30 mouse cellular contexts compared by ENCODE assay signal in the genomic region with DNA sequence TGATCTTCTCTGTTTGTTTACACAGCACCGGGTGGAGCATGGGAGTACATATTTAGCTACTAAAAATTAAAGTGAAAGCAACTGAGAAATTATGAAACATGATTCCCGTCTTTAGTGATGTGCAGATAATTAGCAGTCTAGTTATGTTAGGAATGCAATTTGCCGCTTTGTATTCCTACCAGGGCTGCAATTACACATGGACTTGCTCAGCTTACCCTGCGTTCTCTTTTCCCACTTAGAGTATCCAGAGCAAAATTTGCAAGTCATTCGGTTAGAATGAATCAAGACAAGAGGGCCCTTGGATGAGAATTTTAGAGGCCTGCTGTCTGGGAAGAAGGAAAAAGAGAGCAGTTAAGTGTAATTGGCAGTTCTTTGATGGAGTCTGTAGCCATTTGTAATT.
A peak's percentile ranks its signal among the peaks of the same experiment; 100 is the strongest.
DNase-seq lines count a peak whose midpoint lies in the region; ATAC-seq and TF ChIP-seq lines count a peak whose summit lies in the region.
"Had no signal": no experiment of that assay in that cellular context is flagged by ENCODE, and none has a peak within 500 bp of the region (broad histone marks: within the 10 kb centered on the region; RNA-seq: fewer than 3 reads in every experiment).

No protein-coding gene starts in this region.

- no peaks in the 10 kb centered on the region for H3K36me3 ChIP-seq in forebrain, embryonic 15.5 days
- no peaks in the 10 kb centered on the region for H3K36me3 ChIP-seq in forebrain, embryonic 11.5 days (ENCODE audit: control insufficient read depth, insufficient read depth, low read length)
- no peaks in the 10 kb centered on the region for H3K36me3 ChIP-seq in midbrain, embryonic 11.5 days (ENCODE audit: control insufficient read depth, insufficient read depth, low read length)
- H3K36me3 ChIP-seq in midbrain, embryonic 13.5 days = no peaks in the 10 kb centered on the region
- no peaks in the 10 kb centered on the region for H3K36me3 ChIP-seq in myocyte (ENCODE audit: control insufficient read depth, insufficient read depth)
- H3K36me3 ChIP-seq: embryonic facial prominence, embryonic 10.5 days; embryonic facial prominence, embryonic 13.5 days; heart, embryonic 12.5 days; heart, embryonic 15.5 days; hindbrain, embryonic 10.5 days; hindbrain, embryonic 13.5 days; intestine, embryonic 15.5 days had no signal

- 0 out of 2 replicates have a peak, but pooled peaks have one; percentile 35 for ATAC-seq in forebrain, embryonic 15.5 days (replicated peaks)
- no peak for ATAC-seq in forebrain, embryonic 11.5 days (replicated peaks; ENCODE audit: low FRiP score)
- ATAC-seq in midbrain, embryonic 11.5 days (ENCODE audit: low FRiP score) = no peak
- no peak for ATAC-seq in midbrain, embryonic 13.5 days
- ATAC-seq: activated CD4-positive, CD25-positive, alpha-beta regulatory T cell, adult 4 months; CD4-positive, CD25-positive, alpha-beta regulatory T cell, adult 4 months; hindbrain, embryonic 16.5 days; intestine, embryonic 15.5 days had no signal

- no peaks in the 10 kb centered on the region for H3K79me2 ChIP-seq in myocyte (ENCODE audit: control insufficient read depth, insufficient read depth)

- no peak overlapping the region for H3K4me3 ChIP-seq in forebrain, embryonic 15.5 days
- H3K4me3 ChIP-seq in forebrain, embryonic 11.5 days (ENCODE audit: low read depth, low read length) = no peak overlapping the region
- no peak overlapping the region for H3K4me3 ChIP-seq in midbrain, embryonic 11.5 days (ENCODE audit: low read depth, low read length)
- H3K4me3 ChIP-seq in midbrain, embryonic 13.5 days (replicated peaks) = no peak overlapping the region
- H3K4me3 ChIP-seq in myocyte = no peak overlapping the region
- H3K4me3 ChIP-seq: embryonic facial prominence, embryonic 10.5 days; embryonic facial prominence, embryonic 13.5 days; erythroblast, embryonic 14.5 days; heart, embryonic 12.5 days; heart, embryonic 15.5 days; hindbrain, embryonic 10.5 days; hindbrain, embryonic 13.5 days; intestine, embryonic 15.5 days had no signal

- no peak for DNase-seq in forebrain, embryonic 11.5 days (ENCODE audit: low spot score)
- peak; percentile 28 for DNase-seq in midbrain, embryonic 11.5 days (ENCODE audit: low spot score, missing footprints)
- DNase-seq in brain, adult 2 months (ENCODE audit: low read depth, low spot score) = peak; percentile 8
- DNase-seq in embryo, embryonic 11 days = no peak
- DNase-seq: adrenal gland, adult 8-10 months; adrenal gland, postnatal 25 days; cerebellum, adult 11 months; cerebellum, adult 2 months; cerebellum, adult 9-11 months; cerebellum, postnatal 25 days; gastrocnemius, postnatal 10 days; gastrocnemius, postnatal 36 days; heart, postnatal 10 days; heart, postnatal 36 days; kidney, adult 11 months; kidney, adult 8-10 months had no signal

- H3K4me1 ChIP-seq in forebrain, embryonic 15.5 days = peaks cover 4% of the 10 kb centered on the region; the same call in 1 of the 2 replicates
- no peaks in the 10 kb centered on the region for H3K4me1 ChIP-seq in forebrain, embryonic 11.5 days (replicated peaks; ENCODE audit: control insufficient read depth, insufficient read depth, low read length)
- no peaks in the 10 kb centered on the region for H3K4me1 ChIP-seq in midbrain, embryonic 11.5 days (ENCODE audit: control insufficient read depth, insufficient read depth, low read length)
- H3K4me1 ChIP-seq in midbrain, embryonic 13.5 days (replicated peaks) = no peaks in the 10 kb centered on the region
- H3K4me1 ChIP-seq: embryonic facial prominence, embryonic 10.5 days; embryonic facial prominence, embryonic 13.5 days; heart, embryonic 12.5 days; heart, embryonic 15.5 days; hindbrain, embryonic 10.5 days; hindbrain, embryonic 13.5 days; intestine, embryonic 15.5 days had no signal

- no peak overlapping the region for H3K9ac ChIP-seq in forebrain, embryonic 15.5 days (replicated peaks)
- H3K9ac ChIP-seq in forebrain, embryonic 11.5 days (ENCODE audit: low read length) = no peak overlapping the region
- no peak overlapping the region for H3K9ac ChIP-seq in midbrain, embryonic 11.5 days (ENCODE audit: low read length)
- H3K9ac ChIP-seq in midbrain, embryonic 13.5 days (replicated peaks) = no peak overlapping the region
- H3K9ac ChIP-seq: embryonic facial prominence, embryonic 13.5 days; heart, embryonic 12.5 days; heart, embryonic 15.5 days; hindbrain, embryonic 13.5 days; intestine, embryonic 15.5 days had no signal

- H3K4me2 ChIP-seq in forebrain, embryonic 15.5 days (replicated peaks) = no peak overlapping the region
- no peak overlapping the region for H3K4me2 ChIP-seq in forebrain, embryonic 11.5 days (ENCODE audit: low read depth, low read length, severe bottlenecking)
- H3K4me2 ChIP-seq in midbrain, embryonic 11.5 days = no peak overlapping the region
- H3K4me2 ChIP-seq in midbrain, embryonic 13.5 days (replicated peaks) = no peak overlapping the region
- peak overlapping the region; percentile 34 for H3K4me2 ChIP-seq in myocyte (ENCODE audit: low read depth)
- H3K4me2 ChIP-seq: embryonic facial prominence, embryonic 13.5 days; heart, embryonic 12.5 days; heart, embryonic 15.5 days; hindbrain, embryonic 13.5 days; intestine, embryonic 15.5 days had no signal

- WGBS in forebrain, embryonic 15.5 days = 38% methylated on average over 5 of the region's 5 CpGs
- 68% methylated on average over 5 of the region's 5 CpGs for WGBS in forebrain, embryonic 11.5 days
- WGBS in midbrain, embryonic 11.5 days = 85% methylated on average over 5 of the region's 5 CpGs
- 80% methylated on average over 5 of the region's 5 CpGs for WGBS in midbrain, embryonic 13.5 days

- no peaks in the 10 kb centered on the region for H3K9me3 ChIP-seq in forebrain, embryonic 15.5 days
- H3K9me3 ChIP-seq in forebrain, embryonic 11.5 days (ENCODE audit: control insufficient read depth, low read length) = no peaks in the 10 kb centered on the region
- no peaks in the 10 kb centered on the region for H3K9me3 ChIP-seq in midbrain, embryonic 11.5 days (ENCODE audit: control insufficient read depth, low read length)
- H3K9me3 ChIP-seq in midbrain, embryonic 13.5 days = no peaks in the 10 kb centered on the region
- H3K9me3 ChIP-seq: embryonic facial prominence, embryonic 10.5 days; embryonic facial prominence, embryonic 13.5 days; heart, embryonic 12.5 days; heart, embryonic 15.5 days; hindbrain, embryonic 10.5 days; hindbrain, embryonic 13.5 days; intestine, embryonic 15.5 days had no signal

- no peak overlapping the region for H3ac ChIP-seq in myocyte (ENCODE audit: control insufficient read depth, insufficient read length)

- no peaks in the 10 kb centered on the region for H3K27me3 ChIP-seq in forebrain, embryonic 15.5 days
- no peaks in the 10 kb centered on the region for H3K27me3 ChIP-seq in forebrain, embryonic 11.5 days (ENCODE audit: control insufficient read depth, insufficient read depth, low read length)
- H3K27me3 ChIP-seq in midbrain, embryonic 11.5 days (ENCODE audit: control insufficient read depth, insufficient read depth, low read length) = no peaks in the 10 kb centered on the region
- H3K27me3 ChIP-seq in midbrain, embryonic 13.5 days = no peaks in the 10 kb centered on the region
- no peaks in the 10 kb centered on the region for H3K27me3 ChIP-seq in myocyte (ENCODE audit: control insufficient read depth, insufficient read depth, insufficient read length)
- H3K27me3 ChIP-seq: embryonic facial prominence, embryonic 13.5 days; heart, embryonic 12.5 days; heart, embryonic 15.5 days; hindbrain, embryonic 13.5 days; intestine, embryonic 15.5 days had no signal

- no peak overlapping the region for H3K27ac ChIP-seq in forebrain, embryonic 15.5 days (replicated peaks)
- H3K27ac ChIP-seq in forebrain, embryonic 11.5 days (ENCODE audit: low read depth, low read length) = no peak overlapping the region
- no peak overlapping the region for H3K27ac ChIP-seq in midbrain, embryonic 11.5 days (ENCODE audit: low read depth, low read length)
- no peak overlapping the region for H3K27ac ChIP-seq in midbrain, embryonic 13.5 days
- H3K27ac ChIP-seq: embryonic facial prominence, embryonic 10.5 days; embryonic facial prominence, embryonic 13.5 days; heart, embryonic 15.5 days; hindbrain, embryonic 10.5 days; hindbrain, embryonic 13.5 days; intestine, embryonic 15.5 days had no signal

- TF ChIP-seq POLR2A in myocyte (IDR thresholded peaks at IDR 0.05; ENCODE audit: insufficient read length, low read depth) = no peak

TF ChIP-seq in myocyte, 11 proteins besides CTCF, POLR2A, EP300 and RAD21:
- no peak for TF ChIP-seq POLR2AphosphoS2 (IDR thresholded peaks at IDR 0.05; ENCODE audit: insufficient read length, low read depth)
- no peak for TF ChIP-seq TCF12 (IDR thresholded peaks at IDR 0.05; ENCODE audit: insufficient read depth, poor library complexity, severe bottlenecking)
- no peak for TF ChIP-seq SRF (IDR thresholded peaks at IDR 0.05; ENCODE audit: control insufficient read depth, insufficient read length, low read depth)
- TF ChIP-seq MYOD1 (IDR thresholded peaks at IDR 0.05; ENCODE audit: control insufficient read depth in 1 of 3, insufficient read length in 2 of 3, low read depth in 2 of 3) = no peak
- no peak for TF ChIP-seq USF1 (IDR thresholded peaks at IDR 0.05; ENCODE audit: low read depth)
- TF ChIP-seq CEBPB (IDR thresholded peaks at IDR 0.05; ENCODE audit: insufficient read depth, poor library complexity, severe bottlenecking) = no peak
- no peak for TF ChIP-seq TCF3 (IDR thresholded peaks at IDR 0.05; ENCODE audit: insufficient read length, low read depth)
- no peak for TF ChIP-seq E2F4 (IDR thresholded peaks at IDR 0.05; ENCODE audit: insufficient read depth)
- TF ChIP-seq REST (IDR thresholded peaks at IDR 0.05; ENCODE audit: insufficient read depth, insufficient read length) = no peak

Comparison
In these comparisons a context has a peak if more than half of its experiments do, and no peak if none do; other contexts are left out.
1. DNase-seq: peak in midbrain, embryonic 11.5 days (single experiment) and brain, adult 2 months (single experiment); none in forebrain, embryonic 11.5 days (single experiment) and embryo, embryonic 11 days (single experiment).